Mouse (Mus musculus) liver, embryonic 14 days (tissue): ENCODE data around the gene Vmn1r121. TPM values are rescaled to one million over a fixed set of nuclear protein-coding genes. Genes with fewer than 3 reads are reported as not detected.

ENCODE experiments used
- polyA plus RNA-seq: library from polyadenylated mRNA; depleted of rRNA; stranded (reverse); fragments of >200 nt; gene quantifications from 2 replicates; pipeline ENCODE4 v1.2.3, GENCODE M21; 2012; rRNA removed

Vmn1r121 gene
- polyA plus RNA-seq: not detected in 2 replicates

GRCm38 (mm10) chr7:21098413-21098812 is at the start of gene Vmn1r121:
Vmn1r121 (minus strand) TSS chr7:21098513.

GRCm38 (mm10) chr7:21134028-21134427 is 35.7 kb upstream of the Vmn1r121 start, which contains the start of gene Vmn1r122:
Vmn1r122 (minus strand) TSS chr7:21134128.

GRCm38 (mm10) chr7:21053684-21054083 is 44.6 kb downstream of the Vmn1r121 start, which contains the start of gene Vmn1r120:
Vmn1r120 (minus strand) TSS chr7:21053784.

Other genes with a start within 250 kb of the Vmn1r121 start
- not detected in 2 replicates for gene Vmn1r116, start 226.3 kb downstream of the Vmn1r121 start, polyA plus RNA-seq
- not detected in 2 replicates for gene Vmn1r117, start 214.4 kb downstream of the Vmn1r121 start, polyA plus RNA-seq
- not detected in 2 replicates for gene Vmn1r118, start 186.2 kb downstream of the Vmn1r121 start, polyA plus RNA-seq
- gene Vmn1r119, start 86.1 kb downstream of the Vmn1r121 start, polyA plus RNA-seq: not detected in 2 replicates
- not detected in 2 replicates for gene Vmn1r120, start 44.7 kb downstream of the Vmn1r121 start, polyA plus RNA-seq
- gene Vmn1r122, start 35.6 kb upstream of the Vmn1r121 start, polyA plus RNA-seq: not detected in 2 replicates
- not detected in 2 replicates for gene Vmn1r123, start 63.7 kb upstream of the Vmn1r121 start, polyA plus RNA-seq
- gene Gm5157, start 91.9 kb upstream of the Vmn1r121 start, polyA plus RNA-seq: not detected in 2 replicates
- not detected in 2 replicates for gene Vmn1r124, start 162.1 kb upstream of the Vmn1r121 start, polyA plus RNA-seq
- gene Vmn1r125, start 173.7 kb upstream of the Vmn1r121 start, polyA plus RNA-seq: not detected in 2 replicates
- gene Vmn1r126, start 203.0 kb upstream of the Vmn1r121 start, polyA plus RNA-seq: not detected in 2 replicates
- gene Vmn1r127, start 221.3 kb upstream of the Vmn1r121 start, polyA plus RNA-seq: not detected in 2 replicates